Mouse (Mus musculus) neural tube, embryonic 14.5 days (tissue): Measurements from ENCODE around the gene Cyp4b1. TPM values are rescaled to one million over a fixed set of nuclear protein-coding genes. Genes with fewer than 3 reads are reported as not detected.

Experiments used
- ATAC-seq: fragments of 200-750 bp; cut with Nextera tagmentation; 2 replicates; pipeline ENCODE4 v1.8.0; 2017; ENCODE audit warnings: low read depth, mild to moderate bottlenecking, moderate TSS enrichment, moderate library complexity
- H3K27ac ChIP-seq: fragments of 300-500 bp; sonication (generic); 2 replicates; pipeline ENCODE4 v1.5.1; 2014; ENCODE audit warnings: low read depth, mild to moderate bottlenecking, control low read depth, low read length, moderate library complexity, mixed read lengths
- H3K27me3 ChIP-seq: fragments of 300-500 bp; sonication (generic); 2 replicates; pipeline ENCODE4 v1.6.1; 2014; ENCODE audit warnings: low read length; ENCODE audit not compliant: control insufficient read depth, insufficient read depth
- H3K36me3 ChIP-seq: fragments of 300-500 bp; sonication (generic); 2 replicates; pipeline ENCODE4 v1.6.1; 2014; ENCODE audit warnings: low read length, mixed read lengths; ENCODE audit not compliant: control insufficient read depth, insufficient read depth
- H3K4me1 ChIP-seq: fragments of 300-500 bp; sonication (generic); 2 replicates; pipeline ENCODE4 v1.6.1; 2014; ENCODE audit warnings: low read length; ENCODE audit not compliant: control insufficient read depth, insufficient read depth
- H3K4me2 ChIP-seq: fragments of 300-500 bp; sonication (generic); 2 replicates; pipeline ENCODE4 v1.6.1; 2014; ENCODE audit warnings: mild to moderate bottlenecking, low read depth, low read length, control low read depth
- H3K4me3 ChIP-seq: fragments of 300-500 bp; sonication (generic); 2 replicates; pipeline ENCODE4 v1.5.1; 2014; ENCODE audit warnings: low read depth, low read length, control low read depth, mixed read lengths
- H3K9ac ChIP-seq: fragments of 300-500 bp; sonication (generic); replicated peaks from 2 replicates; pipeline ENCODE4 v1.6.1; 2014; ENCODE audit warnings: low read depth, mild to moderate bottlenecking, control low read depth, low read length, mixed read lengths
- H3K9me3 ChIP-seq: fragments of 300-500 bp; sonication (generic); 2 replicates; pipeline ENCODE4 v1.6.1; 2016; ENCODE audit warnings: low read length; ENCODE audit not compliant: control insufficient read depth
- WGBS: fragments of 180-500 bp; shearing (Covaris S2); extraction: QIAGEN DNeasy Blood & Tissue Kit; methylation state at CpG from one replicate; pipeline ENCODE4 v1.1.7; 2014; 5-methylcytosine and 5-hydroxymethylcytosine counted together
- polyA plus RNA-seq: library from polyadenylated mRNA; unstranded; fragments of >200 nt; fragmentation: Nextera tagmentation; extraction: Ambion mirVana; gene quantifications from 2 replicates; pipeline ENCODE4 v1.2.1, GENCODE M21; 2014

Gene Cyp4b1
- polyA plus RNA-seq, 1 experiment from 2014 or later, result 0.48 TPM

DNA sequence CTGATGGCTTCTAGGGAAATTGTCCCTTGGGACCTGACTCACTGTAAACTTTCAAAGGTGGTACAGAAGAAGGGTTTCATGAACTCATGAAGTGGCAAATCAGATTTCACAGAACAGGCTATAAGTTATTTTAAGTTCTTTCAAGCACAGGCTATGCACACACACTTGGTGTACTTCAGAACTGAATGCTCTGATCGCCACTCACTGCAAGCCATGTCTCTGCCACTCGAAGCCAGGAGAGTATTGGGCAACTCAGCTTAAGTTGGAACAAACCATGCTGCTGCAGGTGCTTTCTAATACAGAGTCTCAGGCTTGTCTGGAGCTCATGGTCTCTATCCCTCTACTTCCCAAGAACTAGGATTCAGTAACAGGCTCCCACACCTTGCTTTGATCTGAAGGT, 71.7 kb downstream of the Cyp4b1 start:
- H3K4me1 ChIP-seq, result no peaks in the 10 kb centered on the region
- no peaks in the 10 kb centered on the region for H3K27me3 ChIP-seq
- H3K36me3 ChIP-seq, result no peaks in the 10 kb centered on the region
- no peak overlapping the region for H3K4me3 ChIP-seq
- H3K9me3 ChIP-seq, result no peaks in the 10 kb centered on the region
- WGBS, result 73% methylated on average over 2 of the region's 2 CpGs
- no peak for ATAC-seq
- no peak overlapping the region for H3K4me2 ChIP-seq
- H3K9ac ChIP-seq, result no peak overlapping the region
- H3K27ac ChIP-seq, result no peak overlapping the region

DNA sequence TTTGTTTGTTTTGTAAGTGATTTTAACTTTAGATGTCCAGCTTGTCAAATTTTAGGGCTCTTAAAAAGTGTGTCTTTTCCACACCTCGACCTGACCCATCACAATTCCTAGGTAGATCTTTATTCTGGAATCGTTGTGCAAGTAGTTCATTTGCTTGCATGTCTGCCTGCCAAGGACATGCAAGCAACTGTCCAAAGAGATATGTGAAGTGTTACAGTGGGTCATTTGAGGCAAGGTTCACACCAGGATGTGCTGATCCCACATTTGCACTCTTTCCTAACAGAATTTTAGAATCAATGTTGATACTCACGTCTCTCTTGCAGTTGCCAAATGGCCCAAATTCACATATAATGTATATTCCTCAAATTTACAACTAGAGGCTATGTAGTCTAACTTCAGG, 72.3 kb downstream of the Cyp4b1 start:
- no peaks in the 10 kb centered on the region for H3K4me1 ChIP-seq
- WGBS, result 88% methylated on average over 3 of the region's 3 CpGs

More for the DNA sequence above, 72.3 kb downstream of the Cyp4b1 start:
- H3K9ac ChIP-seq, result no peak overlapping the region
- no peak for ATAC-seq
- no peaks in the 10 kb centered on the region for H3K9me3 ChIP-seq
- H3K27ac ChIP-seq, result no peak overlapping the region
- no peak overlapping the region for H3K4me2 ChIP-seq
- no peaks in the 10 kb centered on the region for H3K27me3 ChIP-seq
- H3K4me3 ChIP-seq, result no peak overlapping the region
- H3K36me3 ChIP-seq, result no peaks in the 10 kb centered on the region

Other genes with a start within 250 kb of the Cyp4b1 start
- not detected in 2 replicates for gene Cyp4a12b, start 236.1 kb downstream of the Cyp4b1 start, polyA plus RNA-seq
- not detected in 2 replicates for gene Cyp4a30b, start 195.1 kb downstream of the Cyp4b1 start, polyA plus RNA-seq
- not detected in 2 replicates for gene Cyp4a14, start 151.6 kb downstream of the Cyp4b1 start, polyA plus RNA-seq
- gene Cyp4a10, start 129.5 kb downstream of the Cyp4b1 start, polyA plus RNA-seq, result not detected in 2 replicates
- not detected in 2 replicates for gene Cyp4a31, start 84.1 kb downstream of the Cyp4b1 start, polyA plus RNA-seq
- not detected in 2 replicates for gene Cyp4a32, start 46.8 kb downstream of the Cyp4b1 start, polyA plus RNA-seq
- gene Efcab14, start 90.0 kb upstream of the Cyp4b1 start, polyA plus RNA-seq, result 26.2 and 26.9 TPM in 2 replicates
- gene Tex38, start 133.3 kb upstream of the Cyp4b1 start, polyA plus RNA-seq, result 0.54 TPM in 1 of 2 replicates, not detected in the other
- 42.7 and 48.1 TPM in 2 replicates for gene Atpaf1, start 137.1 kb upstream of the Cyp4b1 start, polyA plus RNA-seq
- gene Mob3c, start 180.4 kb upstream of the Cyp4b1 start, polyA plus RNA-seq, result 4.7 and 5.6 TPM in 2 replicates
- gene Mknk1, start 191.5 kb upstream of the Cyp4b1 start, polyA plus RNA-seq, result 19.9 and 23.0 TPM in 2 replicates
- gene Kncn, start 236.7 kb upstream of the Cyp4b1 start, polyA plus RNA-seq, result 0.09 and 0.27 TPM in 2 replicates
- gene 6430628N08Rik, start 242.9 kb upstream of the Cyp4b1 start, polyA plus RNA-seq, result 2.0 TPM in 1 of 2 replicates, not detected in the other